Mouse (Mus musculus): ENCODE measurements around the gene Lrig1.

DNA sequence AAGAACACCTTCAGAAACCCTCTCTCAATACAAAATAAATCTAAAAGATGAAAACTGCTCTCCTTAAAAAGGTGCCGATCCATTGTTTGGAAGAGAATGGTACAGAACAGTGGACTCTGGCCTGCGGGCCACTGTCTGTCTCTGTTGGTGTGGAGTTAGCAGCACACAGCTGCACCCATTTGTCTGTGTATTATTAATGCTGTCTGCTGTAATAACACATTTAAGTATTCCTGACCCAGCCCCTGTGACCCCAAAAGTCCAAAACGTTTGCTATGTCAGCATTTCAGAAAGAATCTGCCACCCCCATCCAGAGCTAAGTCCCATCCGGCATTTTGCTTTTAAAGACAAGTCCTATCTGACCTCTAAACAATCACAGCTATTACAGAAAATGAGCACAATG lies 84.0 kb downstream of the Lrig1 start:
- TF ChIP-seq GATA1 (IDR thresholded peaks at IDR 0.05; ENCODE audit: borderline replicate concordance, low read length) (no peak), FLI1 (IDR thresholded peaks at IDR 0.05; ENCODE audit: low read length) (no peak)

All from megakaryocyte, embryonic 14.5 days (primary cell).